Mouse (Mus musculus) MEL (cell line): ENCODE data around the gene Fam53b. TPM values are rescaled to one million over a fixed set of nuclear protein-coding genes. Genes with fewer than 3 reads are reported as not detected.

Source experiments
- DNase-seq: peaks from one replicate; pipeline ENCODE4 v3.0.0; 2011; ENCODE audit warnings: low read depth, low spot score
- H3K27ac ChIP-seq: 2 replicates; pipeline ENCODE4 v1.5.1; 2012; ENCODE audit warnings: low read depth, mild to moderate bottlenecking, control low read depth, low read length, moderate library complexity; ENCODE audit not compliant: control insufficient read depth
- H3K27me3 ChIP-seq, 2 experiments: fragments of 150-350 bp in 1 of 2; sonication (generic) in 1 of 2; 2 replicates each; pipeline ENCODE4 v1.6.1; 2012; ENCODE audit warnings: low read length in 2 of 2, mild to moderate bottlenecking in 2 of 2, improper control_type of control experiment in 1 of 2, moderate library complexity in 1 of 2; ENCODE audit not compliant: insufficient read depth in 2 of 2, control insufficient read depth in 1 of 2
- H3K36me3 ChIP-seq, 2 experiments: 2 replicates each; pipeline ENCODE4 v1.6.1; 2012 to 2014; ENCODE audit warnings: low read length in 2 of 2, improper control_type of control experiment in 1 of 2, inconsistent platforms in 1 of 2, mild to moderate bottlenecking in 1 of 2; ENCODE audit not compliant: insufficient read depth in 2 of 2, control insufficient read depth in 1 of 2
- H3K4me1 ChIP-seq, 2 experiments: fragments of 150-350 bp in 1 of 2; sonication (generic) in 1 of 2; 2 replicates each; pipeline ENCODE4 v1.6.1; 2012; ENCODE audit warnings: low read length in 2 of 2, improper control_type of control experiment in 1 of 2, mild to moderate bottlenecking in 1 of 2; ENCODE audit not compliant: insufficient read depth in 2 of 2, control insufficient read depth in 1 of 2
- H3K4me3 ChIP-seq, 2 experiments: fragments of 150-350 bp in 1 of 2; sonication (generic) in 1 of 2; 2 replicates each; pipeline ENCODE4 v1.5.1; 2012; ENCODE audit warnings: low read depth in 2 of 2, low read length in 2 of 2, mild to moderate bottlenecking in 2 of 2, moderate library complexity in 2 of 2, control low read depth in 1 of 2, improper control_type of control experiment in 1 of 2; ENCODE audit not compliant: control insufficient read depth in 1 of 2, insufficient read depth in 1 of 2
- H3K79me2 ChIP-seq: 2 replicates; pipeline ENCODE4 v1.6.1; 2012; ENCODE audit warnings: mild to moderate bottlenecking, low read length, moderate library complexity; ENCODE audit not compliant: control insufficient read depth, poor library complexity, insufficient read depth
- H3K9ac ChIP-seq: 2 replicates; pipeline ENCODE4 v1.6.1; 2012; ENCODE audit warnings: low read depth, mild to moderate bottlenecking, control low read depth, low read length, moderate library complexity; ENCODE audit not compliant: control insufficient read depth, poor library complexity, severe bottlenecking
- H3K9me3 ChIP-seq: fragments of 150-350 bp; sonication (generic); replicated peaks from 2 replicates; pipeline ENCODE4 v1.6.1; 2012; ENCODE audit warnings: mild to moderate bottlenecking, low read length, improper control_type of control experiment, moderate library complexity; ENCODE audit not compliant: insufficient read depth
- BHLHE40 ChIP-seq: IDR thresholded peaks from 2 replicates; pipeline ENCODE4 v1.6.1; 2012; ENCODE audit warnings: low read depth, mild to moderate bottlenecking, inconsistent platforms, low read length, improper control_type of control experiment, borderline replicate concordance
- CHD1 ChIP-seq: IDR thresholded peaks from 2 replicates; pipeline ENCODE4 v1.6.1; 2012; ENCODE audit warnings: low read depth, mild to moderate bottlenecking, inconsistent platforms, low read length, improper control_type of control experiment
- E2F4 ChIP-seq: IDR thresholded peaks from 2 replicates; pipeline ENCODE4 v1.6.1; 2011; ENCODE audit warnings: low read depth, low read length, improper control_type of control experiment, borderline replicate concordance
- ELF1 ChIP-seq: IDR thresholded peaks from 2 replicates; pipeline ENCODE4 v1.6.1; 2014; ENCODE audit warnings: low read depth, mild to moderate bottlenecking, inconsistent platforms, low read length, improper control_type of control experiment, moderate library complexity
- GABPA ChIP-seq: IDR thresholded peaks from 2 replicates; pipeline ENCODE4 v1.6.1; 2012; ENCODE audit warnings: low read depth, mild to moderate bottlenecking, inconsistent platforms, low read length, improper control_type of control experiment, moderate library complexity
- GATA1 ChIP-seq: IDR thresholded peaks from 2 replicates; pipeline ENCODE4 v1.6.1; 2011; ENCODE audit warnings: low read depth, low read length, improper control_type of control experiment
- MAX ChIP-seq: IDR thresholded peaks from 2 replicates; pipeline ENCODE4 v1.6.1; 2011; ENCODE audit warnings: low read length, improper control_type of control experiment
- MAZ ChIP-seq: IDR thresholded peaks from 2 replicates; pipeline ENCODE4 v1.6.1; 2012; ENCODE audit warnings: low read depth, mild to moderate bottlenecking, inconsistent platforms, low read length, improper control_type of control experiment
- POLR2A ChIP-seq, 2 experiments: IDR thresholded peaks; 2 replicates each; pipeline ENCODE4 v1.6.1; 2011 to 2012; ENCODE audit warnings: low read length in 2 of 2, mild to moderate bottlenecking in 2 of 2, control low read depth in 1 of 2, improper control_type of control experiment in 1 of 2, low read depth in 1 of 2, moderate library complexity in 1 of 2; ENCODE audit not compliant: control insufficient read depth in 1 of 2, insufficient read depth in 1 of 2, poor library complexity in 1 of 2
- POLR2AphosphoS5 ChIP-seq: IDR thresholded peaks from 2 replicates; pipeline ENCODE4 v1.6.1; 2012; ENCODE audit warnings: low read depth, borderline replicate concordance, mild to moderate bottlenecking, inconsistent platforms, low read length, moderate library complexity, mixed read lengths
- RCOR1 ChIP-seq: IDR thresholded peaks from 2 replicates; pipeline ENCODE4 v1.6.1; 2012; ENCODE audit warnings: low read depth, mild to moderate bottlenecking, inconsistent platforms, low read length, improper control_type of control experiment
- SIN3A ChIP-seq: IDR thresholded peaks from 2 replicates; pipeline ENCODE4 v1.6.1; 2012; ENCODE audit warnings: low read length, improper control_type of control experiment, inconsistent platforms
- TAL1 ChIP-seq: IDR thresholded peaks from 2 replicates; pipeline ENCODE4 v1.6.1; 2012; ENCODE audit warnings: mild to moderate bottlenecking, inconsistent platforms, low read length, moderate library complexity, mixed read lengths
- USF2 ChIP-seq, 2 experiments: IDR thresholded peaks; 2 replicates each; pipeline ENCODE4 v1.6.1; 2011 to 2012; ENCODE audit warnings: improper control_type of control experiment in 2 of 2, low read length in 2 of 2, borderline replicate concordance in 1 of 2, inconsistent platforms in 1 of 2, low read depth in 1 of 2, mild to moderate bottlenecking in 1 of 2; ENCODE audit not compliant: insufficient read depth in 1 of 2
- ZKSCAN1 ChIP-seq: IDR thresholded peaks from 2 replicates; pipeline ENCODE4 v1.6.1; 2012; ENCODE audit warnings: low read depth, mild to moderate bottlenecking, inconsistent platforms, low read length, improper control_type of control experiment, moderate library complexity
- ZMIZ1 ChIP-seq: IDR thresholded peaks from 2 replicates; pipeline ENCODE4 v1.6.1; 2012; ENCODE audit warnings: low read depth, mild to moderate bottlenecking, inconsistent platforms, low read length, improper control_type of control experiment, moderate library complexity
- polyA plus RNA-seq, 2 experiments: library from polyadenylated mRNA; stranded (reverse) in 1 of 2; unstranded in 1 of 2; fragments of >175 nt in 1 of 2; fragments of >200 nt in 1 of 2; gene quantifications; 2 replicates each; pipeline versions ENCODE4 v1.2.1 to v1.2.4; 2012; ENCODE audit warnings: low replicate concordance in 2 of 2, low read depth in 1 of 2; ENCODE audit not compliant: insufficient read length in 2 of 2, insufficient read depth in 1 of 2, missing spikeins in 1 of 2
- total RNA-seq: library from RNA; depleted of rRNA; stranded (reverse); fragments of 300-350 nt; gene quantifications from 2 replicates; pipeline ENCODE4 v1.2.3, GENCODE M21; 2012

The Fam53b gene
- total and polyA plus RNA-seq, 3 experiments = 7.9 to 15.4 TPM; not detected in 1

DNA sequence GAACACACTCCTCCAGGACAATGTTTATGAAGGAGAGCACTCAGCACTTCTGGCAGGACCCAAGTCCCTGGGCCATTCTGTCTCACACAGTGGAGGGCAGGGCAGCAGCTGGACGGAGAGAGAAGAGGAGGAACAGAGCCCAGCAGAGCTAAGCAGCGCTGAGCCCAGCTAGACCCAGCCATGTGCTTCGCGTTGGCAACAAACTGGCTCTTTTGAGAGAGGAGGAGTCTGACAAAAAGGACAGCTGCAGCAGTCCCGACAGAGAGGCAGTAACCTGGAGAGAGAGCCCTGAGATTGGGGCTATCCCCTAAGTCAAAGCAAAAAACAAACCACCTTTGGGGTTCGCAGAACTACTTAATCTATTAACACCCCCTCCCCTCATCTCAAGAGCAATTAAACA, 3.3 kb downstream of the Fam53b start:
- H3K27ac ChIP-seq = no peak overlapping the region
- peaks cover 47% of the 10 kb centered on the region for H3K79me2 ChIP-seq
- H3K4me1 ChIP-seq = peaks cover 5 to 12% of the 10 kb centered on the region in 2 experiments
- no peaks in the 10 kb centered on the region for H3K27me3 ChIP-seq
- DNase-seq = no peak
- H3K36me3 ChIP-seq = peaks cover 0 to 9% of the 10 kb centered on the region in 2 experiments; a peak in 2 of 4 replicates
- H3K9ac ChIP-seq = no peak overlapping the region
- no peak overlapping the region for H3K4me3 ChIP-seq
- no peaks in the 10 kb centered on the region for H3K9me3 ChIP-seq
- TF ChIP-seq MAZ (no peak), GATA1 (no peak), ZMIZ1 (no peak), E2F4 (no peak), CHD1 (no peak), SIN3A (no peak), POLR2AphosphoS5 (no peak)
- TF ChIP-seq, all 39 proteins: peak for 0

DNA sequence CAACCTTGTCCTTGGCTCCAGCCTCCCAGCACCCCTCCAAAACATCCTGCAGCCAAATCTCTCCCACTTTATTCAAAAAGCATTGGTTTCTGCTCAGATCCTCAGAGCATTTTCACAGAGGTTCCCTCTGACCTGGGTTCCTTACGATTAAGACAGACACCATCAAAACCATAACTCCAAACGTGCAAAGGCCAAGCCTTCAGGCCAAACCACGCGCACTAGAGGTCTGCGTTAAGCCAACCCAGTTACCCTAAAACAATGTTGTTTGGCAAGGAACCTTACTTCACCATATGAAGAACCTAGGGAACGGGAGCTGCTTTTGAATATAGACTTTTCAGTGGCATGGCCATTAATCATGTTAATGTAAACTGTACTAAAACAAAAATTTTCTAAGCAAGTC, 4.0 kb downstream of the Fam53b start:
- DNase-seq = no peak
- peaks cover 0 to 16% of the 10 kb centered on the region in 2 experiments; a peak in 2 of 4 replicates for H3K36me3 ChIP-seq
- H3K9me3 ChIP-seq = no peaks in the 10 kb centered on the region
- peaks cover 12 to 18% of the 10 kb centered on the region in 2 experiments for H3K4me1 ChIP-seq
- peaks cover 50% of the 10 kb centered on the region for H3K79me2 ChIP-seq
- TF ChIP-seq ZMIZ1 (no peak), RCOR1 (no peak), BHLHE40 (no peak), ELF1 (no peak), POLR2AphosphoS5 (no peak), MAX (no peak), GABPA (no peak), TAL1 (no peak), ZKSCAN1 (no peak), POLR2A (IDR thresholded peaks at IDR 0.05; ENCODE audit: control insufficient read depth in 1 of 2, insufficient read depth in 1 of 2, low read depth in 1 of 2, low read length in 2 of 2, poor library complexity in 1 of 2) (no peak), USF2 (IDR thresholded peaks at IDR 0.05; ENCODE audit: borderline replicate concordance in 1 of 2, insufficient read depth in 1 of 2, low read depth in 1 of 2, low read length in 2 of 2) (no peak), MAZ (no peak)
- H3K27ac ChIP-seq = no peak overlapping the region
- H3K27me3 ChIP-seq = no peaks in the 10 kb centered on the region
- no peak overlapping the region for H3K4me3 ChIP-seq
- no peak overlapping the region for H3K9ac ChIP-seq
